Mouse (Mus musculus) testis, adult 2 months (tissue): Measurements from ENCODE around the gene Hadhb.

ENCODE experiments used
- CTCF ChIP-seq: fragments of 200-500 bp; IDR thresholded peaks from 2 replicates; pipeline ENCODE4 v1.5.1; 2012; ENCODE audit warnings: low read depth, mild to moderate bottlenecking, inconsistent platforms, low read length, moderate library complexity; ENCODE audit not compliant: control insufficient read depth, insufficient read depth, insufficient replicate concordance
- POLR2A ChIP-seq: fragments of 200-500 bp; IDR thresholded peaks from 2 replicates; pipeline ENCODE4 v1.6.1; 2012; ENCODE audit warnings: low read depth, mild to moderate bottlenecking, inconsistent platforms, low read length, moderate library complexity; ENCODE audit not compliant: control insufficient read depth

- no peak for TF ChIP-seq CTCF
- TF ChIP-seq POLR2A = no peak
Observed at GRCm38 (mm10) chr5:30107611-30108041, 47.4 kb upstream of the Hadhb start.
